Mouse (Mus musculus) testis, adult 2 months (tissue): Measurements from ENCODE around the gene Pbx2. TPM values are rescaled to one million over a fixed set of nuclear protein-coding genes. Genes with fewer than 3 reads are reported as not detected.
"Not testable (repeated sequence)": the region's sequence is repeated elsewhere in the genome, so short reads cannot be mapped to it uniquely, and the experiment has no call there.

ENCODE experiments used
- H3K27ac ChIP-seq: fragments of 200-500 bp; 2 replicates; pipeline ENCODE4 v1.5.1; 2012; ENCODE audit warnings: low read depth, low read length; ENCODE audit not compliant: control insufficient read depth, insufficient read depth
- H3K27me3 ChIP-seq: fragments of 200-500 bp; 2 replicates; pipeline ENCODE4 v1.6.1; 2012; ENCODE audit warnings: mild to moderate bottlenecking, low read length, moderate library complexity; ENCODE audit not compliant: control insufficient read depth, insufficient read depth
- H3K36me3 ChIP-seq: fragments of 200-500 bp; 2 replicates; pipeline ENCODE4 v1.6.1; 2012; ENCODE audit warnings: mild to moderate bottlenecking, low read length; ENCODE audit not compliant: control insufficient read depth, insufficient read depth
- H3K4me1 ChIP-seq: fragments of 200-500 bp; 2 replicates; pipeline ENCODE4 v1.6.1; 2012; ENCODE audit warnings: low read length; ENCODE audit not compliant: control insufficient read depth, insufficient read depth
- H3K4me3 ChIP-seq: fragments of 200-500 bp; 2 replicates; pipeline ENCODE4 v1.5.1; 2012; ENCODE audit warnings: low read depth, mild to moderate bottlenecking, low read length, moderate library complexity, mixed read lengths; ENCODE audit not compliant: control insufficient read depth
- CTCF ChIP-seq: fragments of 200-500 bp; IDR thresholded peaks from 2 replicates; pipeline ENCODE4 v1.5.1; 2012; ENCODE audit warnings: low read depth, mild to moderate bottlenecking, inconsistent platforms, low read length, moderate library complexity; ENCODE audit not compliant: control insufficient read depth, insufficient read depth, insufficient replicate concordance
- POLR2A ChIP-seq: fragments of 200-500 bp; IDR thresholded peaks from 2 replicates; pipeline ENCODE4 v1.6.1; 2012; ENCODE audit warnings: low read depth, mild to moderate bottlenecking, inconsistent platforms, low read length, moderate library complexity; ENCODE audit not compliant: control insufficient read depth
- polyA plus RNA-seq: library from polyadenylated mRNA; depleted of rRNA; stranded (reverse); fragments of >200 nt; gene quantifications from 2 replicates; pipeline ENCODE4 v1.2.3, GENCODE M21; 2012; rRNA removed

Pbx2 gene
- 9.6 and 11.2 TPM in 2 replicates for polyA plus RNA-seq

- peak within 1 kb of the TSS; percentile 83 for H3K4me3 ChIP-seq
- 0 out of 2 replicates have a peak, but pooled peaks cover 2% of the 10 kb centered on the region for H3K27me3 ChIP-seq
- peaks cover 46% of the 10 kb centered on the region for H3K4me1 ChIP-seq
- 0 out of 2 replicates have a peak, but pooled peaks have one; percentile 1 for TF ChIP-seq POLR2A
- TF ChIP-seq CTCF: no peak
- peak within 1 kb of the TSS; percentile 71 for H3K27ac ChIP-seq
- H3K36me3 ChIP-seq: no peaks in the 10 kb centered on the region
Observed at GRCm38 (mm10) chr17:34591029-34591993, at the start of gene Pbx2. Gene Pbx2, plus strand, starts transcription at chr17:34591266.

GRCm38 (mm10) chr17:34543567-34543966, 47.5 kb upstream of the Pbx2 start:
- not testable (repeated sequence) for H3K36me3 ChIP-seq, H3K27ac ChIP-seq

GRCm38 (mm10) chr17:34546797-34547196, 44.3 kb upstream of the Pbx2 start:
- Histone ChIP-seq H3K27me3 (no peaks in the 10 kb centered on the region), H3K36me3 (no peaks in the 10 kb centered on the region), H3K4me1 (no peaks in the 10 kb centered on the region), H3K4me3 (no peak overlapping the region), H3K27ac (no peak overlapping the region)
- TF ChIP-seq POLR2A: no peak
- TF ChIP-seq CTCF: no peak

More at GRCm38 (mm10) chr17:34543567-34543966, 47.5 kb upstream of the Pbx2 start:
- H3K27me3 ChIP-seq, H3K4me3 ChIP-seq, H3K4me1 ChIP-seq: not testable (repeated sequence)

- Histone ChIP-seq H3K27ac (no peak overlapping the region), H3K36me3 (no peaks in the 10 kb centered on the region), H3K4me1 (no peaks in the 10 kb centered on the region), H3K4me3 (no peak overlapping the region), H3K27me3 (no peaks in the 10 kb centered on the region)
- no peak for TF ChIP-seq CTCF
- TF ChIP-seq POLR2A: no peak
Observed at GRCm38 (mm10) chr17:34547601-34548000, 43.5 kb upstream of the Pbx2 start.

GRCm38 (mm10) chr17:34549156-34549555, 41.9 kb upstream of the Pbx2 start:
- no peak overlapping the region for H3K27ac ChIP-seq
- H3K4me3 ChIP-seq: no peak overlapping the region

GRCm38 (mm10) chr17:34549843-34550242, 41.2 kb upstream of the Pbx2 start:
- H3K36me3 ChIP-seq: no peaks in the 10 kb centered on the region
- no peak overlapping the region for H3K4me3 ChIP-seq
- no peak for TF ChIP-seq CTCF
- no peak overlapping the region for H3K27ac ChIP-seq
- no peaks in the 10 kb centered on the region for H3K27me3 ChIP-seq
- no peaks in the 10 kb centered on the region for H3K4me1 ChIP-seq

More at GRCm38 (mm10) chr17:34549156-34549555, 41.9 kb upstream of the Pbx2 start:
- TF ChIP-seq CTCF (no peak), POLR2A (no peak)
- H3K4me1 ChIP-seq: no peaks in the 10 kb centered on the region
- H3K36me3 ChIP-seq: no peaks in the 10 kb centered on the region
- no peaks in the 10 kb centered on the region for H3K27me3 ChIP-seq

- H3K4me3 ChIP-seq: no peak overlapping the region
- no peaks in the 10 kb centered on the region for H3K36me3 ChIP-seq
- no peaks in the 10 kb centered on the region for H3K27me3 ChIP-seq
- H3K4me1 ChIP-seq: peaks cover 1% of the 10 kb centered on the region; the same call in 1 of the 2 replicates
- H3K27ac ChIP-seq: no peak overlapping the region
- TF ChIP-seq CTCF: peak; percentile 93; the same call in 1 of the 2 replicates
- TF ChIP-seq POLR2A: no peak
Observed at GRCm38 (mm10) chr17:34555483-34555882, 35.6 kb upstream of the Pbx2 start.
